Mouse (Mus musculus): ENCODE results near the gene Rps19.

GRCm38 (mm10) chr7:24887096-24887495 is 2.9 kb downstream of the Rps19 start:
- TF ChIP-seq CTCF (IDR thresholded peaks at IDR 0.05; ENCODE audit: low read depth, low read length) (no peak), POLR2A (IDR thresholded peaks at IDR 0.05; ENCODE audit: insufficient read depth, low read length) (no peak)

All from ES-Bruce4 (cell line).